Mouse (Mus musculus) forebrain, embryonic 14.5 days (tissue): ENCODE measurements at regions not wholly inside any gene's neighbourhood (a gene's known extent, or its start where the extent isn't known, plus 50 kb on each side); places are given as distances from the start of the nearest gene placed in this dataset.
A peak's percentile ranks its signal among the peaks of the same experiment; 100 is the strongest.

Experiments
- ATAC-seq: fragments of 200-750 bp; cut with Nextera tagmentation; 2 replicates; pipeline ENCODE4 v1.8.0; 2017; ENCODE audit warnings: mild to moderate bottlenecking, moderate library complexity
- DNase-seq: peaks from one replicate; pipeline ENCODE4 v3.0.0-alpha.2; 2015; ENCODE audit warnings: low spot score
- H3K27ac ChIP-seq: fragments of 300-500 bp; sonication (generic); 2 replicates; pipeline ENCODE4 v1.5.1; 2014; ENCODE audit warnings: low read depth, mild to moderate bottlenecking, control low read depth, low read length, moderate library complexity
- H3K27me3 ChIP-seq: fragments of 300-500 bp; sonication (generic); replicated peaks from 2 replicates; pipeline ENCODE4 v1.6.1; 2014; ENCODE audit warnings: low read length, control low read depth, mixed read lengths; ENCODE audit not compliant: control insufficient read depth, insufficient read depth
- H3K36me3 ChIP-seq: fragments of 300-500 bp; sonication (generic); 2 replicates; pipeline ENCODE4 v1.6.1; 2014; ENCODE audit warnings: low read length, control low read depth; ENCODE audit not compliant: control insufficient read depth, insufficient read depth
- H3K4me1 ChIP-seq: fragments of 300-500 bp; sonication (generic); 2 replicates; pipeline ENCODE4 v1.6.1; 2014; ENCODE audit warnings: antibody characterized with exemption, low read length, control low read depth; ENCODE audit not compliant: control insufficient read depth, insufficient read depth
- H3K4me2 ChIP-seq: fragments of 300-500 bp; sonication (generic); 2 replicates; pipeline ENCODE4 v1.6.1; 2014; ENCODE audit warnings: mild to moderate bottlenecking, control low read depth, low read length
- H3K4me3 ChIP-seq: fragments of 300-500 bp; sonication (generic); 2 replicates; pipeline ENCODE4 v1.5.1; 2014; ENCODE audit warnings: low read depth, low read length, control low read depth
- H3K9ac ChIP-seq: fragments of 300-500 bp; sonication (generic); 2 replicates; pipeline ENCODE4 v1.6.1; 2014; ENCODE audit warnings: mild to moderate bottlenecking, low read length, control low read depth, moderate library complexity
- H3K9me3 ChIP-seq: fragments of 300-500 bp; sonication (generic); replicated peaks from 2 replicates; pipeline ENCODE4 v1.6.1; 2016; ENCODE audit warnings: low read length, control low read depth, mixed read lengths; ENCODE audit not compliant: control insufficient read depth
- WGBS: fragments of 180-500 bp; shearing (Covaris S2); extraction: QIAGEN DNeasy Blood & Tissue Kit; methylation state at CpG from one replicate; pipeline ENCODE4 v1.1.7; 2014; 5-methylcytosine and 5-hydroxymethylcytosine counted together

- ATAC-seq (peak; percentile 29; the same call in 1 of the 2 replicates), DNase-seq (peak; percentile 51)
- H3K4me3 ChIP-seq, result no peak overlapping the region
- H3K4me1 ChIP-seq, result no peaks in the 10 kb centered on the region
- no peak overlapping the region for H3K9ac ChIP-seq
- H3K4me2 ChIP-seq, result no peak overlapping the region
- WGBS, result 47% methylated on average over 4 of the region's 4 CpGs
- H3K9me3 ChIP-seq, result no peaks in the 10 kb centered on the region
- H3K27ac ChIP-seq, result no peak overlapping the region
- H3K27me3 ChIP-seq, result no peaks in the 10 kb centered on the region
- no peaks in the 10 kb centered on the region for H3K36me3 ChIP-seq
Measured at GRCm38 (mm10) chr16:27056495-27057269, 65.2 kb upstream of the Gmnc start.

DNA sequence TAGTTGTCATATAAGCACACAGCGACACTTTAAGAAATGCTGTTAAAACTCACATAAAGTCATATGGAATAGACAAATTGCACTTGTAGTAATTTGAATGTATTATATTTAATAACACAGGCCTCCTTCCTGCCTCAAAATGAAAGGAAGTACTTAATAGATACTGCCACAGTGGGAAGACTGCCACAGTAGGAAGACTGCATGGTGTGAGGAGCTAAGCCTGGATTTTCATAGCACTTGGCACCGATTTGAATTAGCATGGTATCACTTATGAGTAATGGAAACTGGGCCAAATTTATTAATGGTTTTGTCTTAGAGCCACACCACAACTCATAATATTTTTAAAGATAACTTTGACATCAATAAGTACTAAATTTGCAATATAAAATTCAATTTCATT, 53.0 kb upstream of the Gmnc start:
- H3K4me2 ChIP-seq, result no peak overlapping the region
- H3K4me1 ChIP-seq, result no peaks in the 10 kb centered on the region
- H3K27ac ChIP-seq, result no peak overlapping the region
- 91% methylated on average over 2 of the region's 2 CpGs for WGBS
- H3K4me3 ChIP-seq, result no peak overlapping the region
- no peak for ATAC-seq
- H3K9ac ChIP-seq, result no peak overlapping the region
- H3K9me3 ChIP-seq, result no peaks in the 10 kb centered on the region
- no peak for DNase-seq
- H3K27me3 ChIP-seq, result no peaks in the 10 kb centered on the region
- no peaks in the 10 kb centered on the region for H3K36me3 ChIP-seq
